Mouse (Mus musculus) testis, adult 2 months (tissue): Measurements from ENCODE around the gene Hoxb1. TPM values are rescaled to one million over a fixed set of nuclear protein-coding genes. Genes with fewer than 3 reads are reported as not detected.

Experiments
- H3K27ac ChIP-seq: fragments of 200-500 bp; 2 replicates; pipeline ENCODE4 v1.5.1; 2012; ENCODE audit warnings: low read depth, low read length; ENCODE audit not compliant: control insufficient read depth, insufficient read depth
- H3K27me3 ChIP-seq: fragments of 200-500 bp; 2 replicates; pipeline ENCODE4 v1.6.1; 2012; ENCODE audit warnings: mild to moderate bottlenecking, low read length, moderate library complexity; ENCODE audit not compliant: control insufficient read depth, insufficient read depth
- H3K36me3 ChIP-seq: fragments of 200-500 bp; 2 replicates; pipeline ENCODE4 v1.6.1; 2012; ENCODE audit warnings: mild to moderate bottlenecking, low read length; ENCODE audit not compliant: control insufficient read depth, insufficient read depth
- H3K4me1 ChIP-seq: fragments of 200-500 bp; 2 replicates; pipeline ENCODE4 v1.6.1; 2012; ENCODE audit warnings: low read length; ENCODE audit not compliant: control insufficient read depth, insufficient read depth
- H3K4me3 ChIP-seq: fragments of 200-500 bp; 2 replicates; pipeline ENCODE4 v1.5.1; 2012; ENCODE audit warnings: low read depth, mild to moderate bottlenecking, low read length, moderate library complexity, mixed read lengths; ENCODE audit not compliant: control insufficient read depth
- CTCF ChIP-seq: fragments of 200-500 bp; IDR thresholded peaks from 2 replicates; pipeline ENCODE4 v1.5.1; 2012; ENCODE audit warnings: low read depth, mild to moderate bottlenecking, inconsistent platforms, low read length, moderate library complexity; ENCODE audit not compliant: control insufficient read depth, insufficient read depth, insufficient replicate concordance
- POLR2A ChIP-seq: fragments of 200-500 bp; IDR thresholded peaks from 2 replicates; pipeline ENCODE4 v1.6.1; 2012; ENCODE audit warnings: low read depth, mild to moderate bottlenecking, inconsistent platforms, low read length, moderate library complexity; ENCODE audit not compliant: control insufficient read depth
- polyA plus RNA-seq: library from polyadenylated mRNA; depleted of rRNA; stranded (reverse); fragments of >200 nt; gene quantifications from 2 replicates; pipeline ENCODE4 v1.2.3, GENCODE M21; 2012

Hoxb1 gene
- polyA plus RNA-seq, 1 experiment: not detected

DNA sequence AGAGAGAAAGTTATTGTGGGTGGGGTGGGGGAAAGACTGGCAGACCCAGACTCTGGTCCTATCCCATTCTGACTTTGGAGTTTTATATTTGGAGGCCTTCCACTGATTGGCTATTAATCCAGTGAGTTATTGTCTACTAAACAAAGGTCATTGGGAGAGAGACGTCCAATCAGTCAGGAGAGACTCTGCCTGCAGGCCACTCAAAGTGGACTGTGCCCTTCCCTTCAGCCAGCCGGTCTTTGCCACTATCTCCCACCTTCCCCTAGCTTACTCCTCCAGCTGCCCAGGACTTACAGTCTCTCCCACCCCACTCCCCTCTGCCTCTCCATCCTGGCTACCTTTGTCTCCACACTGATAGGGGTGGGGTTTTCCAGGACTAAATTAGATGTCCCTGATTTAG, 29.0 kb upstream of the Hoxb1 start:
- no peaks in the 10 kb centered on the region for H3K36me3 ChIP-seq
- peaks cover 7% of the 10 kb centered on the region for H3K4me1 ChIP-seq
- no peak overlapping the region for H3K27ac ChIP-seq
- H3K27me3 ChIP-seq: peaks cover 9% of the 10 kb centered on the region
- TF ChIP-seq POLR2A (no peak), CTCF (no peak)
- H3K4me3 ChIP-seq: no peak overlapping the region

DNA sequence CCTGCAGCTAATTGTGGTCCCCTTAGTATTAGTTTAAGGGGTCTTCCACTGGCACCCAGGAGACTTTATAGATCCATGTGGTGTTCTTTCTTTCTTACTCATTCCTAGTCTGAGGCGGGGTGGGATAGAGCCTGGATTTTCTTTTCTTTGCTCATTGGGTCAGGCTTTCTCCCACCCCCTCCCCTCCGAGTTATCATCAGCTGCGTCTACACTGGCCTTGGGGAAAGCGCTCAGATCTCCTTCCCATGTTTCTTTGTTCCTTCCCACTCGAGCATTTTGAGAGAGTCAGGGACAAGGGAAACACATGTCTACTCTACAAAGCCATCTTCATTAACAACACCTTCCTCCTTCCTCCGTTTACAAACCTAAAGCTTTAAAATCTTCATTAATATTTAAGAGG, 28.5 kb upstream of the Hoxb1 start:
- TF ChIP-seq POLR2A: no peak
- peaks cover 13% of the 10 kb centered on the region for H3K27me3 ChIP-seq
- H3K27ac ChIP-seq: no peak overlapping the region
- peaks cover 10% of the 10 kb centered on the region for H3K4me1 ChIP-seq
- H3K36me3 ChIP-seq: no peaks in the 10 kb centered on the region
- H3K4me3 ChIP-seq: no peak overlapping the region

DNA sequence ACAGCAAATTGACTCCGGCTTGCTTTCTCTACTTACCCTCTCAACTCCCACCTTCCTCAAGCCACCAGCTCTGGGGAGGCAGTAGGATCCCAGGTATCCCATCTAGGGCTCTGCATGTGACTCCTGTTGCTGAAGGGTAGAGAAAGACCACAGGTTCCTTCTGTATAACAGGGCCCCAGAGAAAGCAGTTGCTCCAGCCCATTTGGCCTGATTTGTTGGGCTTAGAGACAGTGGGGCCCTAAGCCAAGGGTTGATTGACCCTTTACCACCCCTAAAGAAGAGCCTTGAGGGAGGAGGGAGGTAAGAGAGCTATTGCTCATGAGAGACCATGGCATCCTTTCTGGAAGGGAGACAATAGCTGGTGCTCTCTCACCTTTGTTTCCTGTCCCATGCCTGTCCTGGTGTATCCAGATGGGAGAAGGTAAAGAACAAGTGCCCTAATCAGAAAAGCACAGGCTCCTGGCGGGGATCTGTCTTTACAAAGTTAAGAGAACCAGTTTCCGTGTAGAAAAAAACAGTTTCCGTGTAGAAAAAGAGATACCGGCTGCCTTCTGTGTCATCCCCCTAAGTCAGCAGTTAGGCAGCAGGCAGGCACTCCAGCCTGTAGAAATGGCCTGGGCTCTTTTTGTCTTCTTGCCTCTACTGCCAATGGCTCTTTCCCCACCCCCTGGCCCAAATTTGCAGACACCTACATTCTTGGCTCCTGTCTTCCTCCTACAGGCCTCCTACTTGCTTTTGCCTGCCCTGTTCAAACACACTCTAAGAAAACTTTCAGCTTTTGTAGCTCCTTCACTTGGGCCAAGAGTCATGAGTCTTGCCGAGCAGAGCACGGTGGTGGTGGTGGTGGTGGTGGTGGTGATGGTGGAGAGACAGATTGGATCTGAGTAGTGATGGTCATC, 26.3 kb upstream of the Hoxb1 start:
- no peak overlapping the region for H3K4me3 ChIP-seq
- no peak overlapping the region for H3K27ac ChIP-seq
- H3K36me3 ChIP-seq: no peaks in the 10 kb centered on the region
- no peak for TF ChIP-seq CTCF
- TF ChIP-seq POLR2A: no peak
- H3K27me3 ChIP-seq: peaks cover 15% of the 10 kb centered on the region
- H3K4me1 ChIP-seq: peaks cover 10% of the 10 kb centered on the region

DNA sequence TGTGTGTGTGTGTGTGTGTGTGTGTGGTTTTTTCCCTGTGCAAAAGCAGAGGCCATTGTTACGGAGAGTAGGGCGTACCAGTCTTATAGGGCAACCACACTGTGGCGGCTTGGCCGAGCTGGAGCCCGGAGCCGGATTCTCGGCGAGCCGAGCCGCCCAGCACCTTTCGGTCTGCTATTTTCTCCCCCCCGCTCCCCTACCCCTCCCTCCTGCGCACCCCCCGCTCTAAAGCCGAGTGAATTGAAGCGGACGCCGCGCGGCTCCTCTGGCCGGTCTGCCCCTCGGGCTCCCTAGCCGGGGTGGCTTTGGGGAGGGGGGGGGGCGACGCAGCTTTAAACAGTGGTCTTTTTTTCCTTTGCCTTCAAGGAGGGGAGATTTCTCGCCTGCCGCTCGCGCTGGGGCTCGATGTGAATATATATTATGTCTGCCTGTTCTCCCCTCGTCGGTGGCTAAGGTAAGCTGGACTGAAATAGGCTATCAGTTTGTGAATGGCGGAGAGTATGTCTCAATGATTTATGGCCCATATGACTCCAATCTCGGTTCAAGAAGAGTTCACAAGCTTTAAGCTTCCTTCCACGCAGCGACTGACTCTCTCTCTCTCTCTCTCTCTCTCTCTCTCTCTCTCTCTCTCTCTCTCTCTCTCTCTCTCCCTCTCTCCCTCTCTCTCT, 24.7 kb upstream of the Hoxb1 start:
- peaks cover 15% of the 10 kb centered on the region for H3K4me1 ChIP-seq
- peaks cover 22% of the 10 kb centered on the region for H3K27me3 ChIP-seq
- H3K4me3 ChIP-seq: peak overlapping the region; percentile 33
- TF ChIP-seq POLR2A (no peak), CTCF (no peak)
- H3K36me3 ChIP-seq: no peaks in the 10 kb centered on the region
- no peak overlapping the region for H3K27ac ChIP-seq

- peak overlapping the region; percentile 27; the same call in 1 of the 2 replicates for H3K27ac ChIP-seq
- no peaks in the 10 kb centered on the region for H3K36me3 ChIP-seq
- H3K27me3 ChIP-seq: peaks cover 22% of the 10 kb centered on the region
- peak overlapping the region; percentile 62 for H3K4me3 ChIP-seq
- H3K4me1 ChIP-seq: peaks cover 18% of the 10 kb centered on the region
- no peak for TF ChIP-seq POLR2A
Measured at GRCm38 (mm10) chr11:96341701-96342575, 23.6 kb upstream of the Hoxb1 start.

DNA sequence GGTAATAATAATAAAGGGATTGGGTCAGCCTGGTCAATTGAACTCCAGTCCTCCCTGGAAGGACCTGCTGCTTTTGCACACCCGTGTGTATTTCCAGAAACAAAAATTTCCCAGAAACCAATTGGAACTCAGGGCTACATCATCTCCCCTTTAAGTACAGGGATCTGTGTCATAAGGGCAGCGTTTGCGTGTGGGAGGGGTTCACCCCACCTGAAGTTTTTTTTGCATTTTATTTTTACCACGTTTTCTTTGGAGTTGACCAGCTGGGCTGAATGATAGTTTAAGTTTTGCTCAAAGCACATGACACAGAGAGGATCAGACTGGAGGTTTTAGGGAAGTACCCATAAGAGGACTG, 23.0 kb upstream of the Hoxb1 start:
- Histone ChIP-seq H3K27me3 (peaks cover 22% of the 10 kb centered on the region), H3K27ac (no peak overlapping the region), H3K36me3 (no peaks in the 10 kb centered on the region), H3K4me3 (no peak overlapping the region), H3K4me1 (peaks cover 18% of the 10 kb centered on the region)
- TF ChIP-seq CTCF (no peak), POLR2A (no peak)

- Histone ChIP-seq H3K4me3 (no peak overlapping the region), H3K4me1 (peaks cover 18% of the 10 kb centered on the region), H3K27ac (no peak overlapping the region), H3K36me3 (no peaks in the 10 kb centered on the region), H3K27me3 (peaks cover 22% of the 10 kb centered on the region)
- TF ChIP-seq CTCF: no peak
- TF ChIP-seq POLR2A: no peak
Measured at GRCm38 (mm10) chr11:96343206-96343745, 22.3 kb upstream of the Hoxb1 start.
